Mouse (Mus musculus) cerebellum, adult (tissue): ENCODE data around the gene Lipa.
A peak's percentile ranks its signal among the peaks of the same experiment; 100 is the strongest.

Experiments used
- ATAC-seq: cut with Nextera tagmentation; 2 replicates; pipeline ENCODE4 v1.9.2; 2017; ENCODE audit warnings: mild to moderate bottlenecking, moderate library complexity, mixed read lengths; ENCODE audit not compliant: insufficient number of reproducible peaks, low FRiP score, low TSS enrichment

Gene Lipa

DNA sequence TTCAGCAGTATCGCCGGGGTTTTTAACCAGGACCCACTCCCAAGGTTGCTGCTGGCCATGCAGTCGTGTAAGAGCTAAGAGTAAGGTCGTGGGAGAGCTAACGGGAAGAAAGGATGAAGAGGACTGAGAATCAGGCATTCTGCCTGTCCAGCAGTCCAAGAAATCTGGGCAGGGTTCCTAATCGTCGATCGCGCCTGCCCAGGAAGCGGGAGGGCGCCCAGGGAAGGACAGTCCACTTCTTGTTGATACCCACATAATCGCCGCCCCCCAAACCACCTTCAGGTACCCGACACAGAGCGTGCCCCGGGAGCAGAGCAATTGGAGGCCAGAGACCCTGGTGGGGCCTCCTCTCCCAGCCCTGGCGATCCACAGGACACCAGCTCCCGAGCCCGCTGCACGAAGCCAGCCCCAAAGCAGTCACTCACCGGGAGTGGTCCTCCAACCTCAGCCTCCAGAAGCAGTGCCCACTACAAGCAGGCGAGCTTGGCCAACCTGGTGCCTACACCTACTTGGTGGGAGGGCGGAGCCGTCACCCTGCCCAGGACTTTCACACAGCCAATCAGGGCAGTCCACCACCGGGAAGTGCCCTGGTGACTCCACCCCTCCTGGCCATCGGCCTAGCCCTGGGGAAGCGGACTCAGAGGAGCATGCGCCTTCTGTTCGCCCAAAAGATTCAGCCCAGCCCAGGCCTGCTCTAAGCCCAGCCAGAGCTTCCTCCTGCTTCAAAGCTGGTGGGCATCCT lies at the start of gene Lipa:
Lipa (minus strand) TSS at position 534 of the 742 bp plus-strand sequence.
- ATAC-seq, result peak; percentile 100

- no peak for ATAC-seq
Observed at GRCm38 (mm10) chr19:34573650-34574049, 46.4 kb upstream of the Lipa start.

- ATAC-seq, result no peak
Observed at GRCm38 (mm10) chr19:34571080-34571479, 43.8 kb upstream of the Lipa start.

DNA sequence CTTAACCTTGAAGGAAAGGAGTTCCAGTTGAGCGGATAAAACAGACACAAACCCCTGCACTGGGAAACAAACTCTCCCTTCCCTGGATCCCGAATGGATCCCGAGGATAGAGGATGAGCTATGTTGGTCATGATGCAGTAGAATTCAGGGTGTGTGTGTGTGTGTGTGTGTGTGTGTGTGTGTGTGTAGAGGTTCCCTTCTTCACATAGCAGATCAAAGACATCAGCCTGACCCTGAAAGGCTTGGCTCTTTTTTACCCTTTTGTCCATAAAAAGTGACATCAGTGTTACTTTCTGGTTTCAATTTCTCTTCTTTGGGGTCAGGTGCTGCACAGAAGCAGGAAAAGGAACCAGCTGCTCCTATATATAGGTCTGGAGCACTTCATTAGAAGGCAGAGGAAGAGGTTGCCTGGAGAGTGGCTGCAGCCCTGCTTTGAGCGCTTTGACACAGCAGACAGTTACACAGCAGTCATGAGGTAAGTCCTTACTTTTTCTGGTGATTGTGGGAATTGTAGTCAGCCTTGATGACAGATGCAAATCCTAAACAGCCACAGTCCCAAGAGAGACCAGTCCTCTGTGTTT lies 42.7 kb upstream of the Lipa start:
- no peak; the same call in 1 of the 2 replicates for ATAC-seq

DNA sequence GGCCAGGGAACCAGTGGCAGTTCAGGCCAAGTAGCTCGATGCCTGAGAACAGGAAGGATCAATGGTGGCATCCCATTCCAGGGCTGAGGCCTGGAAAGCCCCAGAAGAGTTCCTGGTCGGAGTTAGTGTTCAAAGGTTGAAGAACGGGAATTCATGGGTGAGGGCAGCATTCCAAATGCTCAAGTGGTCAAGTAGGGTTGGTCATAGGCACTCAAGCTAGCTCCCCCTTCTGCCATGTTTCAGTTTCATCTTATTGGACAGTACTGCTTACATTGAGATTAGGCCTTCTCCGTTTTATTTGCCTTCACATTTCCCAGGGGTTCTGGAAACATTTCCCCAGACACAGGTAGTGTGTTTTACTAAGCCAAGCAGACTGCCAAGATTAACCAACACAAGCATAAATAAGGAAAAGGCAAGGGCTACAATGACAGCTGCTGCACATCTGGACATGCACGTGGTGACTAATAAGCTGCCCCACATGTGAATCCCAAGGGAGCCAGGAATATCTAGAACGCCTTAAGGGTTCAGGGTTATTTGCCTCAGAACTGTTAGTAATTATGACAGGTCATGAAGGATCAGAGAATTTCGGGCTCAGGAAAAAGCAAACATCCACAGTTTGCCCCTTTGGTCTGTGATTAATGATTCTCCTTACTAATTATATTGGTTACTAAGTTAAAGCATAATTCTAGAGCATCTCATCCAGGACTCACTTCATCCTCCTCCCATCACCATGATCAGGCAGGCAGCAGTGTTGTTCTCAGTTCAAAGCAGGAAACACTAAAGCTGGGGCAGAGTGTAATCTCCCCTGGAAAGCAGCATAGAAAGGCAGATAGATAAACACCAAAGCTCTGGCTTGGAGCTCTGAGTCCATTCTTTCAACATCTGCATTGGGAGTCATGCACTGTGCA lies 42.0 kb upstream of the Lipa start:
- ATAC-seq, result no peak

DNA sequence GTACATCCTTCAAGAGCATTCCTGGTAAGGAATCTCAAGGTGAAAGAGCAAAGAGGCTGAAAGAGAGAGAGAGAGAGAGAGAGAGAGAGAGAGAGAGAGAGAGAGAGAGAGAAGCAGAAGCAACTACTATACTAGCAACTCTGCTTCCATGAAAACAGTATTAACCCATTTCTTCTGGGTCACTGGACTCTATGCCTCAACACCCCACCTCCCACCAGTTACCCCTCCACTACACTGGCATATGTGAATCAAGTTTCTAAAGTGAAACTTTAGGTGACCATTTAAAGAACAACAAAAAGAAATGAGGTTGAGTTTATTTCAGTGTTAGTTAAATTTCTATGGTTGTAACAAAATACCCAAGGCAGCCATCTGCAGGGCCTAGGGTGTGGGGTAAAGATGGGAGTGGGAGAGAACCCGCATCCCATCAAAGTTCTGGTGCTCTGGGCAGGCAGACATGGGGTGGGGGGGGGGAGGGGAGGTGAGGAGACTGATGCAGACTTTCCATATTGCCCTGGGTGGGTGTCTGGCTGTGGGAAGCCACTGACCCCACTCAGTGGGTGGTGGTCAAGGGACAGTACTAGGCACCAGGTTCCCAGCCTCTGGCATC lies 39.0 kb upstream of the Lipa start:
- ATAC-seq, result no peak

DNA sequence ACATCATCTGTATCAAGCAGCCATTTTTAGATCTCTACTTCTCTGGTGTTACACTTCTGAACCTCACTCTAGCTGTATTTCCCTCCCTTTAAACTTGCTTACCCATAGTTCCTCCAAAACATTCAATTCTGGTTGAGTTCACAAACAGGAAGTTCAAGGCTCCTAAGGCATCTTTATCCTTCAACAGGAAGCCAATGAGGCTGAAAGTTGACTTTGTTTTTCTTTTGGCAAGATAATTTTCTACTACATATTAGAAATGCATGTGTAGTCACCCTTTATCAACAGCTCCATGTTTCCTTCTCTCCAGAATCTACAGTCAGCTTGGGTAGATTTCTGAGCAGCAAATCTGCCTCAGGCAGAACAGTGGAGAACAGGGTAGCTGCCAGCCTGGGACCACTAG lies 35.3 kb upstream of the Lipa start:
- ATAC-seq, result no peak

GRCm38 (mm10) chr19:34556621-34557020 lies 29.3 kb upstream of the Lipa start:
- no peak for ATAC-seq

GRCm38 (mm10) chr19:34554061-34554460 lies 26.8 kb upstream of the Lipa start:
- no peak for ATAC-seq

DNA sequence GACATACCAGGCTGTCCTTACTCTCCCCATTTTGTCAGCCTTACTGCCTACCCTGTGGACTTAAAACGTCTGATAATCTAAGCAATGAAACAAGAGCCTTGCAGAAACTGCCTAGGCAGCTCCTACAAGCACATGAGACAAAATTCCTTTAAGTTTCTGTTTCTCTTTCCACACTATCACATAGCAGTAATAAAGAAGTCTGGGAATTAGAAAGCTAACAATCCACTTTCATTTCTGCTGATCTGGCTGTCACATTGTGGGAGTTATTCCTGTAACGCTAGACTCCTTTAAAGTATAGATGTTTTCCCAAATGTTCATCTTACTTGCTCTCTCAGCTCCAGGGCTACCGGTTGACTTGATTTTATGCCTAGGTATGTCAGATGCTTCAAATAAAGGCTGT lies 26.2 kb upstream of the Lipa start:
- ATAC-seq, result no peak

DNA sequence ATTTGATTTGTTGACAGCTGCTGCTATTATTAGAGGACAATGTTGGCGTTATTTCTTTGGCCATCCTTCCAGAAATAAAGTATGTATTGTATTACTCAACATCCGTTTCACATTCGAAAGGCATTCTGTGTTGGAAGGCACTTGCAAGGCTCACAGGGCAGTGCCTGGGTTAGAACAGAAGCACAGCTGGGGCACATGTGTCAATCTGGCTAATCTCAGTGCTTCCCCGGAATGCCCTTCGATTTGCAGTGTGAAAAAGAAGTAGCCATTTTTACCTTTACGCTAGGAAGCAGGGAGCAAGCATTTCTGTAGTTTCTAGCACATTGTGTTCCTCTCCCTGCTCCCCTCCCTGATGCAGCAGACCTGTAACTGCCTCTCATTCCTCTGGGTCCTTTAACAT lies 25.7 kb upstream of the Lipa start:
- no peak for ATAC-seq

DNA sequence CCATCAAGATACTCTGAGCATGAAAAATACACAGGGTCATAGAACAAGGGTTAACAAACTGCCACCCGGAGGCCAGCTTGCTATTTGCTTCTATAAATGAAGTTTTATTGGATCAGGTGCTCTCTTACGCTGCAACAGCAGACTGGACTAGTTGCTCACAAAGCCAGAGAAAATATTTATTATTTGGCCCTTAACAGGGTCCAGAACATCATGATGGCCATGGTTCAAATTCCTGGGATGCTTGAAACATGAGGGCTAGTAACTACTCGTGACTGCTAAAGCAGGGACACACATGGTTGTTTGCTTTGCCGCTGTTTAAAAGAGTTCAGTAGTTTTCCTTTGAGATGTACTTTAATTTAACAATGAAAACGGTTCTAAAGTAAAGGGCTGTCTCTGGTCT lies 24.7 kb upstream of the Lipa start:
- no peak for ATAC-seq

DNA sequence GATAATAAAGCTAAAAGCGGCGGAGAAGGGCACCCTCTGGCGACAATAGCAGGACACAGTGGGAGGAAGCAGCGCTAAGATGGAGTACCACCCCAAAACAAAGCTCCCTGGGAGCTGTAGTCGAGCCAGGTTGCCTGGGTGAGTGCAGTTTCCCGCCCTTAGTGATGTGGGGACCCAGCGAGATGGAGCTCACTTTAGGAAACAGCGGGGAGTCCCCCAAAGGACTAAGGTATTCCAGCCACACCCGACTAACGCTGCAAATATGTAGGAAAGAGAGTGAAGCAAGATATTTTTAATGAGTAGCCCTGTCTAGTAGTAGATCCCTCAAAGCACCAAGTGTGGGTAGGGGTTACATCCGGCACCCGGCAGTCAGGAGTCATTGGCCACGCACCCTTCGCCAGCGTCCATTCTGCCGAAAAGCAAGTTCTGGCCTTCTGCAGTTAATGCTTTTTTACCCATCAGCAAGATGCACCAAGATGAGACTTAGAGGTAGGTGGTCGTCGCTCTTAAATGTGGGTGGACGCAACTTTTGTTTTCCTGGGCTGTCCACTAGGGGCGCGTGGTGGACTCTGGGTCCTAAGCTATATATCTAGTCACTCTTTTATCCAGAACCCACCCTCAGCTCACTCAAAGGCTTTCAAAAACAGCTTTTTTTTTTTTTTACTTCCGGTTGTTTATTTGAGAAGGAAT lies 23.4 kb upstream of the Lipa start, which contains the start of gene Ifit2:
Ifit2 (plus strand) TSS at position 161 of the 690 bp plus-strand sequence.
- ATAC-seq, result peak; percentile 91

DNA sequence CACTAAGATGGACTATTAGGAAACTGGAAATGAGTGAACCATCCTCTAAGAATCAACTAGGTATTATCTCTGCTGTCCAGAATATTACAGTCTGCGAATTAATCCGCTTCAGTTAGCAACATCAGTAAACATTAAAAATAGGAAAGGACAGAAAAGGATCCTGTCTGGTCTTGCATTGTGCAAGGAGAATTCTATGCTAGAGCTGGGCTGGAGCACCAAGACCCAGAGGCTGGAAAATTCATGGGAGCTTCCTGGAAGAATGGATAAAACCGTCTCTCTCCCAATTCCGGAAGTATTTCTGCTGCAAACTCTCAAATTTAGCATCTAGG lies 22.9 kb upstream of the Lipa start:
- no peak for ATAC-seq

DNA sequence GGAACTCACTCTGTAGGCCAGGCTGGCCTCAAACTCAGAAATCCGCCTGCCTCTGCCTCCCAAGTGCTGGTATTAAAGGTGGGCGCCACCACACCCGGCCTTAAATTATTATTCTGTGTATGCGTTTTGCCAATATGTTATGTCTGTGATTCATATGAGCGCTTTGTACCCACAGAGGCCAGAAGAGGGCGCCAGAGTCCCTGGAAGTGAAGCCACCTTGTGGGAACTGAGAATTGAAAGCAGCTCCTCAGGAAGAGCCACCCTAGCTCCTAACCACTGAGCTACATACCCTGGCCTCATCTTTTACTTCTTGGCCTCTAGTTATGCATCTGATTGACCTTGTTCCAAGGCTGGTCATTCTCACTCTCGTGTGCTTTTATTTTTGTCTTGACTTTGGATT lies 20.7 kb upstream of the Lipa start:
- ATAC-seq, result no peak

DNA sequence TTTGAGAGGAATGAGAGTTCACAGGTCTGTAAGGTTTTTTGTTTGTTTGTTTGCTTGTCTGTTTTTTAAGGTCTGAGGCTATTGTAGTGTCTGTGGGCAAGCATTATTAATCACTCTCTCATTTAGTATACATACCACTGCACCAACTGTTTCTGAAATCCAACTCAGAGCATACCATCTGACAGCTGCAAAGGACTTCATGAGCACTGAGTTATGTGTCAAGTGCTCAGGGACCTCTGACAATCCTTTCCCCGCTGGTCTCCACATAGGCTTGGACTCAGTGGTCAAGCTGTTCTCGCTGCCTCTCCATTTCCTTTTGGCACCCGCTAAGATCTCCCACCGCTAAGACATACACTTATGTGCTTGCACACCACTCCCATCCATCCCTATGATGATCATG lies 18.9 kb upstream of the Lipa start:
- no peak for ATAC-seq

DNA sequence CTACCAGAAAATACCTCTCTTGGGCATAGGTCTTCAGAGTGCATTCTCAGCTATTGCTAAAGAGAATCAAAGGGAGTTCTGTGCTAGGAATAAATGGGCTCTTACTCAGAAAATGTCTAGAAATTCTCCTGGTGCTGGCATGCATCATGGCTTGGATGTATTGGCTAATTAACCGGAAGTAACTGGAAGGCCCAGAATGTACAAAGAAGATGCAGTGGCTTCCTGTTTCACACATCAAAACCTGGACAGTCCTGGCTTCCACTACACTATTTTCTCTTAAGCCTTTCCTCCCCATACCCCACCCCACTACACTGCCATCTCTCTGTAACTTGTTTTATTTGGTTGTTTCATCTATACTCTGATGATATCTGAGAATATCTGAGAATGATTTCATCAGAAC lies 12.1 kb upstream of the Lipa start:
- no peak for ATAC-seq

- ATAC-seq, result no peak
Observed at GRCm38 (mm10) chr19:34532061-34532751, 4.9 kb upstream of the Lipa start.

- no peak for ATAC-seq
Observed at GRCm38 (mm10) chr19:34526321-34526923, 852 bp downstream of the Lipa start.
